20 mouse cellular contexts compared by ENCODE assay signal in the genomic region with DNA sequence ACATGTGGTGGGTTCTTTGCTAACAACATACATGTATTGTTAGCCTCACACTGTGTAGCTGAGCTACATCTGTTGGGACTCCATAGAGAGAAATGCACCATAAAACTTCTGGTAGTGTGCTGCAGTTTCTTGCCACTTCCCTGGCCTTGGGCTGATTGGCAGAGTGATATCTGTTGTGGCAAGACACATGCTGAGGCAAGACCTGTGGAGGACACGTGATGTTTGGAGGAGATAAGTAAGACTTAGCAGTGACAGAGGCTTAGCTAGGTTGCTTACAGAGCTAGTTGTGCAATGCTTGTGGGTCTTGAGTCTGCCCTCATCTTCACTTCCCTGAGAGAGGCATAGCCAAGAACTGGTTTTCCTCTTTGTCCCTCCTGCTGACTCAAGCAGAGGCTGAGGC. TPM values are rescaled to one million over a fixed set of nuclear protein-coding genes. Genes with fewer than 3 reads are reported as not detected.
DNase-seq lines count a peak whose midpoint lies in the region; ATAC-seq and TF ChIP-seq lines count a peak whose summit lies in the region.
"Had no signal": no experiment of that assay in that cellular context is flagged by ENCODE, and none has a peak within 500 bp of the region (broad histone marks: within the 10 kb centered on the region; RNA-seq: fewer than 3 reads in every experiment).

No protein-coding gene starts in this region.

- no peak overlapping the region for H3K4me2 ChIP-seq in kidney, embryonic 15.5 days
- no peak overlapping the region for H3K4me2 ChIP-seq in kidney, postnatal 0 days (ENCODE audit: low read length)
- H3K4me2 ChIP-seq in midbrain, embryonic 11.5 days: no peak overlapping the region
- H3K4me2 ChIP-seq: embryonic facial prominence, embryonic 15.5 days; forebrain, embryonic 12.5 days; hindbrain, embryonic 13.5 days had no signal

- peaks cover 12% of the 10 kb centered on the region for H3K4me1 ChIP-seq in kidney, embryonic 15.5 days
- peaks cover 11% of the 10 kb centered on the region for H3K4me1 ChIP-seq in bone marrow macrophage, adult 2 months (ENCODE audit: control insufficient read depth, insufficient read depth, low read length)
- no peaks in the 10 kb centered on the region for H3K4me1 ChIP-seq in kidney, postnatal 0 days (replicated peaks; ENCODE audit: insufficient read depth, low read length)
- H3K4me1 ChIP-seq in midbrain, embryonic 11.5 days (ENCODE audit: control insufficient read depth, insufficient read depth, low read length): peaks cover 3% of the 10 kb centered on the region; the same call in 1 of the 2 replicates
- H3K4me1 ChIP-seq: embryonic facial prominence, embryonic 15.5 days had no signal

- TF ChIP-seq POLR2A in bone marrow macrophage, adult 2 months (IDR thresholded peaks at IDR 0.05; ENCODE audit: borderline replicate concordance, low read depth, low read length): no peak

- no peak for ATAC-seq in kidney, embryonic 15.5 days (replicated peaks; ENCODE audit: low FRiP score)
- no peak for ATAC-seq in kidney, postnatal 0 days (replicated peaks; ENCODE audit: low FRiP score, low read depth)
- peak; percentile 80 for ATAC-seq in megakaryocyte, adult 5-6 weeks (ENCODE audit: poor library complexity, severe bottlenecking)
- no peak for ATAC-seq in midbrain, embryonic 11.5 days (ENCODE audit: low FRiP score)

- no peak overlapping the region for H3K9ac ChIP-seq in kidney, embryonic 15.5 days
- H3K9ac ChIP-seq in kidney, postnatal 0 days (ENCODE audit: low read depth, low read length): no peak overlapping the region
- no peak overlapping the region for H3K9ac ChIP-seq in midbrain, embryonic 11.5 days (ENCODE audit: low read length)
- H3K9ac ChIP-seq: embryonic facial prominence, embryonic 15.5 days; forebrain, embryonic 12.5 days; hindbrain, embryonic 13.5 days had no signal

- no peak overlapping the region for H3K4me3 ChIP-seq in kidney, embryonic 15.5 days (replicated peaks)
- H3K4me3 ChIP-seq in bone marrow macrophage, adult 2 months (ENCODE audit: insufficient read depth, low read length): no peak overlapping the region
- H3K4me3 ChIP-seq in kidney, postnatal 0 days (replicated peaks; ENCODE audit: low read depth, low read length): no peak overlapping the region
- H3K4me3 ChIP-seq in midbrain, embryonic 11.5 days (ENCODE audit: low read depth, low read length): no peak overlapping the region
- H3K4me3 ChIP-seq: embryonic facial prominence, embryonic 15.5 days; forebrain, embryonic 12.5 days; hindbrain, embryonic 13.5 days had no signal

- no peak for TF ChIP-seq CTCF in bone marrow macrophage, adult 2 months (IDR thresholded peaks at IDR 0.05; ENCODE audit: low read depth, low read length)
- TF ChIP-seq CTCF in kidney, postnatal 0 days (IDR thresholded peaks at IDR 0.05; ENCODE audit: low read depth): no peak

- H3K27me3 ChIP-seq in kidney, embryonic 15.5 days: 0 out of 2 replicates have a peak, but pooled peaks cover 4% of the 10 kb centered on the region
- H3K27me3 ChIP-seq in kidney, postnatal 0 days (ENCODE audit: insufficient read depth, low read length): no peaks in the 10 kb centered on the region
- peaks cover 13% of the 10 kb centered on the region for H3K27me3 ChIP-seq in midbrain, embryonic 11.5 days (ENCODE audit: control insufficient read depth, insufficient read depth, low read length)

- H3K9me3 ChIP-seq in kidney, embryonic 15.5 days (replicated peaks): no peaks in the 10 kb centered on the region
- H3K9me3 ChIP-seq in kidney, postnatal 0 days (replicated peaks; ENCODE audit: low read length): no peaks in the 10 kb centered on the region
- no peaks in the 10 kb centered on the region for H3K9me3 ChIP-seq in midbrain, embryonic 11.5 days (ENCODE audit: control insufficient read depth, low read length)
- H3K9me3 ChIP-seq: embryonic facial prominence, embryonic 15.5 days; forebrain, embryonic 12.5 days; hindbrain, embryonic 13.5 days had no signal

- WGBS in kidney, embryonic 15.5 days: 57% methylated on average over 1 of the region's 1 CpGs
- WGBS in kidney, postnatal 0 days: 67% methylated on average over 1 of the region's 1 CpGs
- 68% methylated on average over 1 of the region's 1 CpGs for WGBS in midbrain, embryonic 11.5 days

- peak overlapping the region; percentile 88 for H3K27ac ChIP-seq in kidney, embryonic 15.5 days
- H3K27ac ChIP-seq in bone marrow macrophage, adult 2 months (ENCODE audit: insufficient read depth, low read depth, low read length): peak overlapping the region; percentile 59
- H3K27ac ChIP-seq in kidney, postnatal 0 days: peak overlapping the region; percentile 89
- H3K27ac ChIP-seq in midbrain, embryonic 11.5 days (ENCODE audit: low read depth, low read length): no peak overlapping the region
- H3K27ac ChIP-seq: embryonic facial prominence, embryonic 15.5 days; forebrain, embryonic 12.5 days; hindbrain, embryonic 13.5 days had no signal

- DNase-seq in kidney, adult 9 months: no peak
- DNase-seq in kidney, postnatal 0 days (ENCODE audit: low spot score): no peak
- DNase-seq in left cerebral cortex, adult 9 months (ENCODE audit: low spot score in 2 of 2): no peak
- DNase-seq in gastrocnemius, postnatal 10 days: no peak
- no peak for DNase-seq in midbrain, embryonic 11.5 days (ENCODE audit: low spot score, missing footprints)
- DNase-seq: cerebellum, postnatal 10 days; embryo, embryonic 11 days; gastrocnemius, postnatal 14 days; layer of hippocampus, postnatal 36 days; left cerebral cortex, postnatal 4 days; lung, adult 2 months; thymus, adult 18-20 months had no signal

- no peaks in the 10 kb centered on the region for H3K36me3 ChIP-seq in kidney, embryonic 15.5 days
- H3K36me3 ChIP-seq in kidney, postnatal 0 days (ENCODE audit: insufficient read depth, low read length): no peaks in the 10 kb centered on the region
- H3K36me3 ChIP-seq in midbrain, embryonic 11.5 days (ENCODE audit: control insufficient read depth, insufficient read depth, low read length): no peaks in the 10 kb centered on the region
- H3K36me3 ChIP-seq: embryonic facial prominence, embryonic 15.5 days; forebrain, embryonic 12.5 days; hindbrain, embryonic 13.5 days had no signal

RNA-seq across cellular contexts. Expression of gene Cby3, which starts 1.1 kb away (rescaled TPM):
- 0.78 and 1.3 TPM in 2 replicates for polyA plus RNA-seq in kidney, embryonic 15.5 days (2015; fragmentation: Nextera tagmentation; extraction: Ambion mirVana)
- not detected in 2 replicates for polyA plus RNA-seq in bone marrow macrophage, adult 2 months (2012; ENCODE audit: insufficient read depth, insufficient read length, missing spikeins)
- 1.4 and 1.5 TPM in 2 replicates for polyA plus RNA-seq in kidney, postnatal 0 days (2015; fragmentation: Nextera tagmentation; extraction: Ambion mirVana)
- total RNA-seq in megakaryocyte, adult 5-6 weeks (2015): not detected in 2 replicates
- total RNA-seq in megakaryocyte, adult 5-6 weeks (2017): not detected in 2 replicates
- total RNA-seq in gastrocnemius, postnatal 10 days (2021): not detected
- polyA plus RNA-seq in midbrain, embryonic 11.5 days (2014; fragmentation: Nextera tagmentation; extraction: Ambion mirVana): not detected in 2 replicates
- total RNA-seq: gastrocnemius, postnatal 14 days; layer of hippocampus, postnatal 36 days; left cerebral cortex, postnatal 4 days had no signal
- polyA plus RNA-seq: forebrain, embryonic 12.5 days; heart, postnatal 0 days; neural tube, embryonic 11.5 days had no signal

RNA-seq across cellular contexts. Expression of gene Hnrnph1, which starts 21.4 kb away (rescaled TPM):
- 498 and 501 TPM in 2 replicates for polyA plus RNA-seq in kidney, embryonic 15.5 days (2015; fragmentation: Nextera tagmentation; extraction: Ambion mirVana)
- polyA plus RNA-seq in bone marrow macrophage, adult 2 months (2012; ENCODE audit: insufficient read depth, insufficient read length, missing spikeins): 293 and 335 TPM in 2 replicates
- 294 and 309 TPM in 2 replicates for polyA plus RNA-seq in kidney, postnatal 0 days (2015; fragmentation: Nextera tagmentation; extraction: Ambion mirVana)
- 400 and 438 TPM in 2 replicates for total RNA-seq in megakaryocyte, adult 5-6 weeks (2015)
- 436 and 510 TPM in 2 replicates for total RNA-seq in megakaryocyte, adult 5-6 weeks (2017)
- 100 to 1,000 TPM; 123 to 164 TPM for total RNA-seq in gastrocnemius, postnatal 10 days (2021)
- 848 and 902 TPM in 2 replicates for polyA plus RNA-seq in midbrain, embryonic 11.5 days (2014; fragmentation: Nextera tagmentation; extraction: Ambion mirVana)

RNA-seq across cellular contexts. Expression of gene Canx, which starts 29.9 kb away (rescaled TPM):
- polyA plus RNA-seq in kidney, embryonic 15.5 days (2015; fragmentation: Nextera tagmentation; extraction: Ambion mirVana): 372 and 393 TPM in 2 replicates
- 357 and 396 TPM in 2 replicates for polyA plus RNA-seq in bone marrow macrophage, adult 2 months (2012; ENCODE audit: insufficient read depth, insufficient read length, missing spikeins)
- 302 and 330 TPM in 2 replicates for polyA plus RNA-seq in kidney, postnatal 0 days (2015; fragmentation: Nextera tagmentation; extraction: Ambion mirVana)
- 242 and 264 TPM in 2 replicates for total RNA-seq in megakaryocyte, adult 5-6 weeks (2015)
- 684 and 685 TPM in 2 replicates for total RNA-seq in megakaryocyte, adult 5-6 weeks (2017)
- total RNA-seq in gastrocnemius, postnatal 10 days (2021): 100 to 1,000 TPM; 146 to 173 TPM
- polyA plus RNA-seq in midbrain, embryonic 11.5 days (2014; fragmentation: Nextera tagmentation; extraction: Ambion mirVana): 237 and 254 TPM in 2 replicates
